Mouse (Mus musculus) urinary bladder, postnatal 10 days (tissue): ENCODE results near the gene Erf.

ENCODE experiments used
- DNase-seq: peaks from one replicate; pipeline ENCODE4 v3.0.0; 2022; ENCODE audit warnings: low spot score

Gene Erf

GRCm38 (mm10) chr7:25238015-25238706, 12.4 kb downstream of the Erf start:
- DNase-seq: peak; percentile 67

DNA sequence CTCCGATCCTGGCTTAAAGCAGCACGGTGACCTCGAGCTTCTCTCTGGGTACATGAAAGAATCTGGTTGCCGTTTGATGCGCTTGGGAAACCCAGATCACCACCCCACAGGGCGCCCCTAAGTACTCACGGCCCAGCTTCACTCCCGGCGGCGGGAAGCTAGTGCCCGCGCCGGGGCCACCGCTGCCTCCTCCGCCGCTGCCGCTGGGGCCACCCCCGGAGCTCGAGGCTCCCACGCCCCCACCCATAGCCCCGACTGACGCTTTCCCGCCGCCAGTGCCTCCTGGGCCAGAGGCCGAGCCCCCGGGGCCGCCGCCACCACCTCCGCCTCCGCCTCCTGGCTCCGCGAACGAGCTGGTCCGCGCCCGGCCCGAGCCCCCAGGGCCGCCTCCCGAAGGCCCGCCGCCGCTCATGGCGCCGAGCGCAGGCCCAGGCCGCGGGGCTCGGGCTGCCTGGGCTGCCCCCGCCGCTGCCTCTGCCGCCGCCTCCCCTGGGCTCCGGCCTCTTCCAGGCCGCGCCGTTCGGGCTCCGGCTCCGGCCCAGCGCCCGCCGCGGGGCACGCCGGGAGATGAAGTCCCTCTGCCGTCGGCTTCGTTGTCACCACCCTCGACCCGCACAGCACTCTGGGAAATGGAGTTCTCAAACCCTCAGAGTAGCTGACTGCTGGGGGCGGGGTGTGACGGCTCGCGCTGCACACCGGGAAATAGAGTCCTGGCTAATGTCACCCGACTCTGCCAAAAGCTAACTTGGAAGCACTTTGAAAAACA, 13.1 kb downstream of the Erf start, which contains the start of gene Gsk3a:
TSS of gene Gsk3a (minus strand) at position 603 of the 766 bp plus-strand sequence.
- DNase-seq: peak; percentile 89

- DNase-seq: no peak
Observed at GRCm38 (mm10) chr7:25235526-25235925, 15.0 kb downstream of the Erf start.

DNA sequence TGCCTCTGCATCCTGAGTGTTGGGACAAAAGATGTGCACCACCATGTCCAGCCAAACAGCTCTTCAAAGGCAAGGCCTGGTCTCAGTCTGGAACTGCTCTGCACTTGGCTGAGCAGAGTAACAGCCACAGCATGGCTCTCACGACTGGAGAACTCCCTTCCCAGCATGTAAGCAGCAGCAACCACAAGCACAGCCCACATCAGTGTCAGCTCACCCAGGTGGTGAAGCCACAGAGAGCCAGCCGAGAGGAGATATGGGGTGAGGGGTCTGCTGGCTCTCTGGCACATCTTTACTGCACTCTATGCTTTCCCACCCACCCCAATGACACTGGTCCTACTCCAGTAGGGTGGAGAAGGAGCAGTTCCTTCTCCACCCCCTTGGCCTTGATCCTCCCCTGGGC, 17.5 kb downstream of the Erf start:
- no peak for DNase-seq

DNA sequence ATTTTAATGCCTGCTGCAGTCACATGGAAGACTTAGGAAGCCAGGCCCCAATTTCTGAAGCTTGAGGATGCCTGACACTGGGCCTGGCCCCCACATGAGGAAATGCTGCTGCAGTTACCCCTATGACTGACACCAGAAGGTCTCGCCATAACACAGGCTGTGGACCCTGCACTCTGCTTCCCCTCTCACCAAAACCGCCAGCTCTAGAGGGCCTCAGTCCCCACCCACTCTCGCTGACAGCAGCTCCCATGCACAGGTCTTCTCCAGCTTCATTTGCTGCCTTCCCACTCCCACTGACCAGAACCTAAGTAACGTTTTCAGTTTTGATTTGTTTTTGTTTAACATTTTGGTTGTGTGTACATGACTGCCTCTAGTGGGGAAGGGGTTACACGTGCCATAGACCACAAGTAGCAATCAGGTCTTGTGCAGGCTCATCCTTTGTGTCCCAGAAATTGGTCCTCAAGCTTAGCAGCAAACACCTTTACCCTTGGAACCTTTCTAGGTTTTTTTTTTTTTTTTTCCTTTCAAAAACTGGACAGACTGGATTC, 18.4 kb downstream of the Erf start:
- no peak for DNase-seq

GRCm38 (mm10) chr7:25230690-25231285, 19.8 kb downstream of the Erf start:
- DNase-seq: no peak

DNA sequence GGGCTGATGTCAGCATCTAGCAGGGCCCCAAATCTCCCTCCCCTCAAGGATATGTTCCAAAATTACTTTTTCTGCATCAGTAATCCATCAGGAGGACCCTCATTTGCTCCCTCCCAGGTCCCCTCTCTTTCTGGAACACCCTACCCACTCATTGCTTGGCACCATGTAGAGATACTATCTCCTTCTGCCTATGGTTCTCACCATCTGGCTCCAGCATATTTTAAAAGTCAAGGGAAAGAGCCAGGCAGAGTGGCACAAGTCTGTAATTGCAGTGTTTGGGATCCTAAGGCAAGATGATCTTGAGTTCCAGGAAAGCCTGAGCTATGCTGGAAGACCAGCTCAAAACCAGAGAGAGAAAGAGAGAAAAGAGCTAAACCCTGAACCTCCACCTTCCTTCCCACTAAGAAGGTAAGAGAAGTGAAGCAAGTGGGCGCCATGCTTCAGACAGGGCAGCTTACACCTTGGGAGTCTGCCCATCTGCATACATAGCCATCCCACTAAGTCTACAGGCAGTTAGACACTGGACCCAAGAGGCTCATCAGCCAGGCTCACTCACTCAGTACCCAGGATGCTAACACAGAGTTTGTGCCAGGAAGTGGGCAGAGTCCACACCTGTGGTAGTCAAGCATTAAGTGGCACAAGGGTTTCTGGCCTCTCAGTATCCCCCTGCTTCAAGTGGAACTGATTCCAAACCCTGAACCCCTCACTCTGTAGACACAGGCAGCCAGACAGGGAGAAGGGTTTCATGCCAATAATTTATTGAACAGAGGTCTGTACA, 22.8 kb downstream of the Erf start:
- DNase-seq: no peak

GRCm38 (mm10) chr7:25222275-25222967, 28.1 kb downstream of the Erf start:
- no peak for DNase-seq

DNA sequence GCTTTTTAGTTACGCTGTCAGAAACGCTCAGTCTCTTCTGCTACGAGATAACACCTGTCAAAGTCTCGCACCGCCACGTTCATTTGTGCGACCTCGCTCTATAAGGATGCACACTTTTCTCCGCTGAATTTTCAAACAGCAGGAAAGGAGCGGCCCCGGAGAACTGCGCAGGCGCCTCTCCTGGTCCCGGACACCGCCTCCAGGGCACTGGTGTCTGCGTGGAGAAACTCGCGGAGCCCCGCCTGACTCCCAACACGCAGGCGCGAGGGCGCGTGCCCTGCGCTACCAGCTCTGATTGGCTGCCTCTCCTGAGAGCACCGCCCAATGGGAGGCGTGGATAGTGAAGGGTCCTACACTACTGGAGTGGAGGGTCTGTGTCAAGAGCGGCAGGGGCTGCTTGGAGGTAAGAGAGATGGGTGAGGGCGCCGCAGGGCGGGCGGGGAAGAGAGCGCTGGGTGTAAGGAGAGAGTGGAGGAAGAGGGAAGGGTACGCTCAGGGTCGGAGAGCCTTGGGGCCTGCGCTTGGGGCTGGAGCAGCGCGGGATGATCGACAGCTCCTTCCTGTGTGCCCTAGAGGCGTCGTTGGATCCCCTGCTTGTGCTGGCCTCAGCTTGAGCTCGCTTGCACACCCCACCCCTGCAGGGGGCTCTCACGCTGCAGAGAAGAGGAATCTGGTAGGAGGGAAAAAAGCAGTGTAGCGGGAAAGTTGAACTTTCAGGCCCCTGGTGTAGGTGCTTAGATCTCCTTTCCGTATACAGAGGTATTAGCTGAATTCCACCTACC, 29.3 kb downstream of the Erf start, which contains the start of gene Zfp526:
TSS of gene Zfp526 (plus strand) at position 324 of the 782 bp plus-strand sequence.
- peak; percentile 94 for DNase-seq

DNA sequence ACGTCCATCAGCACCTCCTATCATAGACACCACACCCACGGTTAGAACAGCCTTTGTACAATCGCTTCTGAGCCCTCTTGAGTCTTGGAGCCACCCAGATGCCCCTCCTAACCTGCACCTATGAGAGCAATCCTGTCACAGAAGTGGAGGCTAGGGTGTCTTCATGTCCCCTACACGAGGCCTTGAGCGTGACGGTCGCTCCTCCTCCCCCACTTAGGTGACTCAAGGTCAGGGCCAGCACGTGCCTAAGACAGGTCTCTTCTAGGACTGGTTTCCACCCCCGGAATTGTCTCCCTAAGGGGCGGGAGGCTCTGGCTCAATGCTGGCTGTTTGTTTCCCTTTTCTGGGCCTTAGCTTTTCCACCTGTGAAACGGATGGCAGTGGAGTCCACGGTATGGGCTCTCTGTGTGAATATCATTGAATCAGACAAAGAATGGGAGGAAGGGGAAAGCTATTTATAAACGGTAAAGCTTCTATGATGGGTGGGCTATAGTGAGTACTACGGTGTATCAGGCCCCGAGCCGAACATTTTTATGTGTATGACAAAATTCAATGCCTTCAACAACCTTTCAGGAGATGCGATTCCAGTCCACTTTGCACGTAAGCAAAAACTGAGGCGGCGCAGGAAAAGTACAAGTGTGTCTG, 30.0 kb downstream of the Erf start, which contains the start of gene Dedd2:
TSS of gene Dedd2 (minus strand) at position 159 of the 645 bp plus-strand sequence.
- DNase-seq: no peak

GRCm38 (mm10) chr7:25219756-25220456, 30.7 kb downstream of the Erf start:
- DNase-seq: peak; percentile 77

DNA sequence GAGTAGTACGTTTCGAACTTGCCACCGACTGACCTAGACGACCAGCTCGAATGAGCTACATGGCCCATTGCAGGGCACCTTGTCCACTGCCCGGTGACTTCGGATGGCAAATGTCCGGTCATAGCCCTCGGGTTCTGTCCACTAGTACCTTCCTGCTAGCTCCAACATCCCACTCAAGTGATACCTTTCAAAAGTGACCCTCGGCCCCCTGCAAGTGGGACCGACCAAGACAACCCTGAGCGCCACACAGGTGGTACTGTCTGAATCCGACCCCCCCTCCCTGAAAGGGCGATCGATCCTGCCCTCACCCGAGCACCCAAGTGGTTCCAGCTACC, 31.2 kb downstream of the Erf start:
- no peak for DNase-seq

DNA sequence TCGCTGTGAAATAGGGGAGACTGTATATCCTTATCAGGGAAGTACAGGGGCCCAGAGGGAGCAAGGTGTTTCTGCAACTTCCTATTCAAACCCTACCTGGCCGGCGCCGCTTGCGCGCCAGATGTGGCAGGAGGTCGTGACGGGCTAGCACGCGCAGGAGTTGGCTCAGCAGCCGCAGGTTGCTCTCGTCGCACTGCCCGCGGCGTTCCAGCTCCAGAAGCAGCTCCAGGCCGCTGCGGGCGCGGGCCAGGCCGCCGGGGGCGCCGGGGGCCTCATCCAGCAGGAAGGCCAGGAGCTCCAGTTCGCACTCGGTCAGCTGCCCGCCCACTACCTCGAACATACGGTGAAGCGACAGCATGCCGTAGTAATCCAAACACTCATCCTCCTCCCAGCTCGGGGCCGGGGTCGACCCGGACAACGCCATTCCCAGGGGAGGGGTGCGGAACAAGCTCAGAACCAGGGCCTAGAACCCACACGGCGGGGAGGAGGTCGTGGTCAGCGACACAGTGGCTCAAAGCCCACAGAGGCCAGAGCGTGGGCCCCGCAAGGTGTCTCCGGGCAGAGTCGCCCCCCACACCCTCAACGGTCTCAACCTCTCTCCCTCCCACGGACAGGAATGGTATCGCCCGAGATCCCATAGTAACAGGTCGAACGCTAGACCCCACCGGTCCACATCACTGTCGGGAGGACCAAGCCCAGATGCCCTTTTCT, 31.7 kb downstream of the Erf start:
- no peak for DNase-seq

- DNase-seq: no peak
Observed at GRCm38 (mm10) chr7:25217653-25218395, 32.7 kb downstream of the Erf start.

- DNase-seq: no peak
Observed at GRCm38 (mm10) chr7:25214172-25214571, 36.4 kb downstream of the Erf start.

- DNase-seq: no peak
Observed at GRCm38 (mm10) chr7:25213099-25213498, 37.5 kb downstream of the Erf start.

GRCm38 (mm10) chr7:25210482-25210881, 40.1 kb downstream of the Erf start:
- no peak for DNase-seq

- DNase-seq: no peak
Observed at GRCm38 (mm10) chr7:25209161-25209622, 41.4 kb downstream of the Erf start.
